Mouse (Mus musculus) megakaryocyte, adult 5-6 weeks (primary cell): Measurements from ENCODE around the gene 2010111I01Rik. TPM values are rescaled to one million over a fixed set of nuclear protein-coding genes. Genes with fewer than 3 reads are reported as not detected.
"Not testable (repeated sequence)": the region's sequence is repeated elsewhere in the genome, so short reads cannot be mapped to it uniquely, and the experiment has no call there.

Experiments
- ATAC-seq: 2 replicates; pipeline ENCODE4 v1.8.0; 2016; ENCODE audit warnings: mild to moderate bottlenecking, inconsistent platforms; ENCODE audit not compliant: poor library complexity, severe bottlenecking
- total RNA-seq, 2 experiments: library from RNA; stranded (forward) in 1 of 2; stranded (reverse) in 1 of 2; fragments of 153-499, 151-499 nt in 1 of 2; fragments of 221-1000, 200-1000 nt in 1 of 2; gene quantifications; 2 replicates each; pipeline versions ENCODE4 v1.2.3 to v1.2.4; 2015 to 2017

2010111I01Rik gene
- total RNA-seq, 2 experiments from 2014 or later = 18.1 to 21.5 TPM

DNA sequence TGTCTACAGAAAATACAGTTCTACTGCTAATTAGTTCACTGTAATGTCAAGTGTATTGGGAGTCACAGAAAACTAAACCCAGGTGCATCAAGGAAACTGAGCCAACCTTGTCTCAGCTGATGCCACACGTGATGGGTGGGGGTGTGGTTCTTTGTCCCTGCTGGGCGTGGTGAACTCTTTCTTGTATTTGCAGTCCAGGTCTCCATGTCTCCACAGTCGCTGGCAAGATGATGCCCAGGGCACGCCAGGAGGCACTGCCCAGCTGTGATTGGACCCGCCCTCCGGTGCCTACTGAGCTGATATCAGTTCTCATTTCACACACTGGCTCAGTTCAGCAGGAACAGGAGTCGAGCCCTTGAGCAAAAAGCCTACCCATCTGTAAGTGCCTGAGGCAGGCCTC lies 336.2 kb downstream of the 2010111I01Rik start:
- ATAC-seq = no peak

DNA sequence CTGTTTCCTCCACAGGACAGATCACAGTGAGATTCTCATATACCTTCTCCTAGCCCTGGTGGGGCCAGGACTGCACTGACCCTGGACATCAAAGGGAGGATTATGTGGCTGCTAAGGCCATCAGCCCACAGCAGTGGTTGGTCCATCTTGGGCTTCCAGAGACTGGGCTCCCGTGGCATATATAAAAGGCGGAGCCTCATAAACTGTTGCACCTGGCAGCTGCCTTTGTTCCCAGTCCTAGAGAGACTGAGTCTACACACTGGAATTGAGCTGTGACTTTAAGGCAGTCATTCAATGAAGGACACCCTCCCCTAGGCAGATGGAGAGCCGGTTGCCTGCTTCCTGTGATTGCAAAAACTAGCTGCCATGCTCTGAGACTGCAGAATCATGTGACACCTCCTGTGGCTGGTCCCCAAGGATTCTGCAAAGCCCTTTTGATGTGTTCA lies 337.1 kb downstream of the 2010111I01Rik start:
- no peak for ATAC-seq

- ATAC-seq = no peak
Observed at GRCm38 (mm10) chr13:63302381-63302780, 337.7 kb downstream of the 2010111I01Rik start.

GRCm38 (mm10) chr13:63304124-63304792 lies 339.6 kb downstream of the 2010111I01Rik start:
- ATAC-seq = no peak

DNA sequence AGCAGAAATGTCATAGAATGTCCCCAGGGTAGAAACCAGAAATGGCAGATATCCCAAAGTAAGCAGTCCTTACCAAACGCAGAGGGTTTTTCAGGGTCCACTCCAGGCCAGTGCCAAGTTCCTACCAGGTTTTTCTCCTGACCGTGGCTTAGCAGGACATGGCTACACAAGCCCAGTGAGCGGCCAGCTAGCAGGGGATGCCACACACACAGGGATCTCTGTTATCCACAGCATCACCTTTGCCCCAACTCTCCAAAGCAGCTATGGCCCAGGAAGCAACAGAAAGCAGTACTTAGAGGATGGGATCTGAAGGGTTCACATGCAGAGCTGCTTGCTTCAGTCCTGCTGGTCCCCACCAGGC lies 340.1 kb downstream of the 2010111I01Rik start:
- ATAC-seq = no peak

DNA sequence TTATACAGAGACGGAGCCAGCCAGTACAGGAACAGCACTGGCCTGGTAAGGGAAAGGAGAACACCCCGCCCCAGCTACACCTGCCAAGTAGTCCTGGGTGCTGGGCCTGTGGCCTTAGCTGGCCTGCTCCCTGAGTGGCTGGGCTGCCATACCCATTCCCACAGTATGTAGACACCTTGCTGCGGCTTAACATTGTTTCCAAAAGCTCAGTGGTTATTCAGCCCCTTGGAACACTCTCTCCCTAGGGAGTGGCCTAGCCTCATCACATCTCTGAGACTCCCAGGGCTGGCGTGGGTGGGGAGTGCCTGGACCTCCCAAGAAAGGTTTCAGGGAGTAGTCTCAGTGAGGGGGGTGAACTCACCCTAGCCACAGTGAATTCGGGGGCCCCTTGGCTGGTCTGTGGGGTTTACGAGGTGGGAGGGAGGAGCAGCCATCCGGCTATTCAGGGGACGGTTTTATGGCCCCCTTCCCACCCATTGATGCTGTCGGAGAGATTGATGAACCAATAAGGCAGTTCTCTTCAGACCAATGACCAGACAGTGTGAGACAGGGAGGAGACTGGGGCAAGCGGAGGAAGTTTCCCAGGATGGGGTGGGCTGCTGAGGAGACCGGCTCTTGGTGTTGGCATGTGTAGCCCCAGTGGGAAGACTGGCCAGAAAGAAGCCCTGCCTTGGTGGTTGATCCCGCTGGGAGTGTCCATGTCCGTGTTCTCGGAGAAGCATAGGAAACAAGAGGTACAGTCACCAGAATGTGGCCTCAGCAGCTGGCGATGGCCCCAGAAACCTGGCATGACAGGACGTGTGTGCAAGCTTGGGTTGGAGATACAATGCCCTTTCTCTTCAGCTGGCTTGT lies 340.7 kb downstream of the 2010111I01Rik start:
- ATAC-seq = no peak

DNA sequence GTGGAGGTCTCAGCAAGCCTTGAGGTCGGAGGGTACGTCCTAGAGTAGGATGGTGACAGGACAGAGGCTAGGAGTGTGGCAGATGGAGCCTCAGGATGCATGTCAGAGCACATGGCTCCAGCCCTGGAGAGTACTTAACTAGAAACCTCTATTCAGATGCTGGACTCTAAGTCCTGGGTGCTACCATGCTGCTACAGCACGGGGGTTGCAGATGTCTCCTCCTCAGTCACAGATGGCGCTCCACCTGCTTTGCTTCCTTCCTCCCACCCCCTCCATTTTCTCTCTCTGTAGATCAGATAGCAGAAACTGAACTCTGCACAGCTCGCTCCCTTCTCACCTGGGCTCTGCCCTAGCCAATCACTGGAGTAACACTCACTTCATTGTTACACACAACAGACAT lies 342.1 kb downstream of the 2010111I01Rik start:
- no peak for ATAC-seq

DNA sequence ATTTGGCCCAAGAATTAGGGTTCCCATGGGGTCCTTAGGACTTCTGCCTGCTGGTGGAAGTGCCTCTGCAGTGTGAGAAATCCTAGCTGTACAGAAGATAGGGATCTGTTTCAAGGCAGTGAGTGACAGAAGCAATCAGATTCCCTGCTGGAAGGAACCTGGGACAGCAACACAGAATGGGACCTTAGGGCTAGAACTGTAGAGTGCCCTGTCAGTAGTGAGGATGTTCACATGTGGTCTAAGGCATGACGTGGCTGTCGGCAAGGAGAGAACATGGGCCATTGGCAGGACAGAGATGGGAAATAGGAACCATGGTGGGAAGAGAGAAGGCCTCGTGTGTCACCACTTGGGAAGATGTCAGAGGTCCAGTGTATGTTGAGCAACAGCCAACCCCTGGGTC lies 344.9 kb downstream of the 2010111I01Rik start:
- ATAC-seq = no peak

GRCm38 (mm10) chr13:63311156-63311555 lies 346.5 kb downstream of the 2010111I01Rik start:
- no peak for ATAC-seq

DNA sequence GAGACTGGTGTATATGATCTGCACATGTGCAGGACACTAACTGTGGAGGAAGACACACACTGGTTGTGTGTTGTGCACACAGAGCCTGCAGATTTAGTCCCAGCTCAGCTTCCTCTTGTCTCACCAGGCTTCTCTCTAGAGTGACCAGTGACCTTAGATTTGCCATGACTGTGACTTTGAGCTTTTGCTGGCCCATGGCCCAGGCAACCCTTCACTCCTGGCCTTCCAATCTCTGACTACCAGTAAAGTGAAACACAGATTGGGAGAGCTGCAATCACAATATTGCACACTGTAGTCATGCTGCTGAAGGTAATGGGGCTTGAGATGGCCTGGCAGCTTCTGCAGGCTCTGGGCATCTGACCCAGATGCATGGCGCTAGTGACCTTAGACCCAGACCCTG lies 348.6 kb downstream of the 2010111I01Rik start:
- no peak for ATAC-seq

DNA sequence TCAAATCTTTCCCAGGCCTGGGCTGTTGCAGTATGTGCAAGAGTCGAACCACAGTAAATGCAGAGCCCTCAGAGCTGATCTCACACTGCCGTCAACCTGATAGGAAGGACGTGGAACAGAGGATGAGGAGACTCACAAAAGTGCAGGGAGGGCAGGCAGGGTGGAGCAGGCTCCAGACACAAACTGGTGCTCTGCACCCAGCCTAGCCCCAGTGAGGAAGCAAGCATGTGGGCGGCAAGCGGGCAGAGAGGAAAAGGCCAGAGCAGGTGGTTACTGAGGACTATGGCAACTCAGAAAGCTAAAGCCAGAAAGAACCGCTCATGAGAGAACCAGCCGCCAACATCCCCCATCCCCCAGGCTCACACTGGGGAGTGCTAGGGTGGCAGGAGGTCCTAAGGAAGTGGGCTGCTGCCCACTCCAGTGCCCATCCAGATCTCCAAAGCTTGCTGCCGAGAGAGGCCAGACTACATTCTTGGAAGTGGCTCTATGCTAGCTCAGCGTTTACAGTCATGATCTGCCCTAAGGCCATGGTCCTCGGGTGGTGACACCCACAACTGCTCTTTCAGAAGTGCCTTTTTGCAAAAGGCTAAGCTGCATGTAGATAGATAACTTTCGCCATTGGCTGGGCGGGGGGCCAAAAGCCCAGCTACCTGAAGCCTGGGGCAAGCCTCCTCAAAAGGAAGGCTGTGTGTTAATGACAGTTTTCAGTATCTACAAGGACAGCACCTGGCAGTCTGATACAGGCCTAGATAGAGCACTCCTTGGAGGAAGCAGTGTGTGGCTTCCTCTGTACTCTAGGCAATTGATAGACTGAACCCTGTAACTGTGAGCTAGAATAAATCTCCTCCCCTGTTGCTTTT lies 349.3 kb downstream of the 2010111I01Rik start:
- no peak for ATAC-seq

- ATAC-seq = no peak
Observed at GRCm38 (mm10) chr13:63314608-63314920, 349.9 kb downstream of the 2010111I01Rik start.

- not testable (repeated sequence) for ATAC-seq
Observed at GRCm38 (mm10) chr13:63315111-63315510, 350.4 kb downstream of the 2010111I01Rik start.

GRCm38 (mm10) chr13:63315777-63316176 lies 351.1 kb downstream of the 2010111I01Rik start:
- no peak for ATAC-seq

DNA sequence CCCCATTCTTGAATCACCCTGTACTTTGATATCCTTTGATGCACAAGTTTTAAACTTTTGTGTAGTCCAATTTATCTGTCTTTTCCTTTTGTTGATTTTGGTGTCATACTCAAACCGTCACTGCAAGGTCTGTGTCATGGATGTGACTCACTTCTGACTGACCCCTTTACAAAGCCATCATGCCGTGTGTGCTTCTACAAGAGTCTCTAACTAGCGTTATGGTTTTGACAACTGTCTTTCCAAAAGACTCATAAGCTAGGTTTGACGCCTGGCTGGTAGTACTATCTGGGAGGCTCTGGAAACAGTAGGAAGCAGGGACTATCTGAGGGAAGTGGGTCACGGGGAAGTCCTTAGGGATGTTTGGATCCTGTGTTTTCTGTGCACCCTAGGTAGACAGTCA lies 351.7 kb downstream of the 2010111I01Rik start:
- no peak for ATAC-seq

- ATAC-seq = no peak
Observed at GRCm38 (mm10) chr13:63317681-63318104, 353.0 kb downstream of the 2010111I01Rik start.

GRCm38 (mm10) chr13:63319814-63320213 lies 355.1 kb downstream of the 2010111I01Rik start:
- ATAC-seq = no peak

DNA sequence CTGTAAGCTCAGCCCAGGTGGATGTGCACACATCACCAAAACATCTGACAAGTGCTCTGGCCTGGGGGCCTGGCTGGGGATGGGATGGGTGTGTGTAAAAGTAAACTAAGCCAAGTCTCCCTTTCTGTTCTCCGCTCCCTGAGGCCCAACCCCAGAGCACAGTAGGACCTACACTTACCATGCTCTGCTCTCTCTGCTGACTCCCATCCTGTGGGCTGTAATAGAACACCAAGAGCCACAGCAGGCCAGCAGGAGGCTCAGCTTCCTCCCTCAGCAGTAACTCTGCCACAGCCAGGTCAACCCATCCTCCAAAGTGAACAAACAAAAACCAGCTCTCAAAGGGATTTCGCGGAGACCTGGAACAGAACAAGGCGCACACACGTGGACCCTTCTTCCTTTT lies 357.0 kb downstream of the 2010111I01Rik start:
- ATAC-seq = no peak

- no peak for ATAC-seq
Observed at GRCm38 (mm10) chr13:63322756-63323155, 358.1 kb downstream of the 2010111I01Rik start.

GRCm38 (mm10) chr13:63323286-63324075 lies 358.8 kb downstream of the 2010111I01Rik start:
- no peak for ATAC-seq

DNA sequence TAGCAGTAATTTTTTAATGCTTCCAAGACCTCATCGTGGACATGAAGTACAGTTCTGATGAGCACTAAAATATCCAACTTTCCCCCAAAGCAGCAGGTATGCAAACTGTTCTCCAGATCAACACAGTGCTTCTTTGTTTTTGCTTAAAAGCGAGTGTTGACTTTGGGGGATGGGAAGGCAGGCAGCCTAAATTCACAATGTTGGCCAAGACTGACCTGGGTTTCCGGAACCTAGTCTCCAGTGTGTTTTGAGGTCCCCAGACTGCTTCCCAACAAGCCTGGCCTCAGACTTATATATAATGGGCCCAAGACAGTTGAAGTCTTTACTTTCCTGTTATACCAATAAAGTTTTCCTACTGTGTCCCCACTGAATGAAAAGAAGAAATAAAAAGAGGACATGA lies 359.6 kb downstream of the 2010111I01Rik start:
- no peak for ATAC-seq
